Mouse (Mus musculus) cerebellum, postnatal 36 days (tissue): ENCODE results near the gene Alyref2.

ENCODE experiments used
- DNase-seq, 2 experiments: peaks; one replicate each; pipeline ENCODE4 v3.0.0; 2021 to 2022; ENCODE audit warnings: mixed read lengths in 2 of 2

Alyref2 gene

DNA sequence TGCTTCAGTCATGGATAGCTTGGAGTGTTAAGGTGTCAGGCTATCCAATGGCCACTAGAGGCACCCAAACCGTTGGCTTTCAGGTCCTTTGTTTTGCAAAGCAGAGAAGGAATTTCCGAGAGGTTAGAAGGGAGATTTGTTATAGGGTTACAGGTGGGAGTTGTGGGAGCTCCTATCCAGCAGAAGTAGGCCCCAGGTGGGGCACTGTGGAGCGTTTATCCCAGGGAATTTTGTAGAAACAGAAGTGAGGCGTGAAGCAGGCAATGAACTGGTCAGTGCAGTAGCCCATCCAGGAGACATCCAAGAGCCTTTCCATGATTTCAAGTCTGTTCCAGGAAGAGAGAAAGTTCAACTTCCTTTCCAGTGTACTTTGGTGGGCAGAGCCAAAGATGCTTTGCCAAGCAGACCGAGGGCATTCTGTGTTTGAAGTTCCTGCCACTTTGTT lies 1.6 kb upstream of the Alyref2 start:
- peak; percentile 18 to 29 for DNase-seq

DNA sequence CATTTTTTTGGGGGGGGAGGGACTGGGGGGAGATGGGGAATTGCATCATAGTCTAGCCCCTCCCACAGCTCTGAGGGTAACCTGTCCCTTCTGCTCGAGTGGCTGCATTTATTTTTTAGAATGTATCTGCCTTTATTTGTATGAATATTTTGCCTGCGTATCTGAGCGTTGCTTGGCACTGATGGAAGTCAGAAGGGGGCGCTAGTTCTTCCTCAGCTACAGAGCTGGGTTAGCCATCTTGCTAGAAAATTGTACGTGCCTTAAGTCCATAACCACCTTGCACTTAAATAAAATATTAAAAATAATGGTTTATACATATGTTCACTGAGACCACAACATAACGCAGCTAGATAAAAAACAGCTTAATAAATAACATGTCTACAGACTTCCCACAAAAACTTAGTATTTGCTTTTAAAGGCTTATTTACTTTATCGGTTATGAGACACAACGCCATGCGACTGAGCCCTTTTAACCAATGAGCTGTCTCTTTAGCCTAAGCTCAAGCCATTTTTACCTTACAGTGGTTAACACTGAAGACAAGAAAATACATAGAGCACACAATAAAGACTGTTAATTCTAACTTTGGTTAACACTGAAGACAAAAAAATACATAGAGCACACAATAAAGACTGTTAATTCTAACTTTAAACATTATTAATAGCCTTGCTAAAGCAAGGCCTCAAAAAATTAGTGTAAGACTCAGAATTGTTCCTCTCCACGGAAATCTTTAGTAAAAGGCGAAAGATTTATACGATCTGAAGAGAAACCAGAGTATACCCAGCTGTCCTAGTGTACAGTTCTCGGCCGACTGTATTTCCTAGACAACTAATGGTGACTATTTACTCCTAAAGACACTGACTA lies 659 bp upstream of the Alyref2 start:
- DNase-seq = peak; percentile 18 to 31

DNA sequence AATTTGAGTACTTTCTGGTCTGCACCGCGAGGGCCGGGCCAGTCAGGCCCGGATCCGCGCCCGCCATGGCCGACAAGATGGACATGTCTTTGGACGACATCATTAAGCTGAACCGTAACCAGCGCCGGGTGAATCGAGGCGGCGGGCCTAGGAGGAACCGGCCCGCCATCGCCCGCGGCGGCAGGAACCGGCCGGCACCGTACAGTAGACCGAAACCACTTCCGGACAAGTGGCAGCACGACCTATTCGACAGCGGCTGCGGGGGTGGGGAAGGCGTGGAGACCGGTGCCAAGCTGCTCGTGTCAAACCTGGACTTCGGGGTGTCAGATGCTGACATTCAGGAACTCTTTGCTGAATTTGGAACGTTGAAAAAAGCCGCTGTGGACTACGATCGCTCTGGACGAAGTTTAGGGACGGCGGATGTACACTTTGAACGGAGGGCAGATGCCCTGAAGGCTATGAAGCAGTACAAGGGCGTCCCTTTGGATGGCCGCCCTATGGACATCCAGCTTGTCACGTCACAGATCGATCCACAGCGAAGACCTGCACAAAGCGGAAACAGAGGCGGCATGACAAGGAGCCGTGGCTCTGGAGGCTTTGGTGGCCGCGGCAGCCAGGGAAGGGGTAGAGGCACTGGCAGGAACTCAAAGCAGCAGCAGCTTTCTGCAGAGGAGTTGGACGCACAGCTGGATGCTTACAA lies 464 bp downstream of the Alyref2 start:
- DNase-seq = peak in 1 of 2 experiments; percentile 34

DNA sequence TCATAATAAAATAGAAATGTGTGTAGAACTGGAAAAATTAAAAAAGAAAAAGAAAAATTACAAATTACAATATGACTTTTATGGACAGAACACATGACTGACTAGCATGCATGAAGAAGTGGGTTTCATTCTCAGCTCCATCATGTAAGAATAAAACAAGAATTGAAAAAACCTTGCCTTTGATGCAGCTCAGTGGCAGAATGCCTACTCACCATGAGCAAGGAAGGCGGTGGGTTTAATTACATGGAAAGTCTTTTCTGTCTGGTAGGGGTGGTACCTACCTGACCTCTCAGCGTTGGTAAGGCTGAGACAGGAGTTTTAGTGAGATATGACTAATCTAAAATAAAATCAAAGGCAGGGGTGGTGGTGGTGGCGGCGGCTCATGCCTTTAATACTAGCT lies 1.3 kb downstream of the Alyref2 start:
- DNase-seq = no peak

DNA sequence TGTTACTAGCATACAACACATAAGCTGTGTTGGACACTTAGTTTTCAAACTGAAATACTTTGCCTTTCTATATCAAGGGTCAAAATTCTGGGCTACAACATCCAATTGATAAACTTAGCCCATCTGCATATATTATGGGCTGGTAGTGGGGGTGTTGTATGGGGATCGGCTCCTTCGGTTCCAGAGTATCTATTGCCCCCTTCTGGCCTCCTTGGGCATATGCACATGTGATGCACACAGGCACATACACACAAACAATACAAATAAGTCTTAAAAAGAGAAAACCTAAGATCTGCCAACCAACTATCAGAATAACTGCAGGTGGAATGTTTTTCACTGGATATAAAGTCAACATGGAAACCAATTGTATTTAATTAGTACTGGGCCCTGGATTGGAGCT lies 10.0 kb downstream of the Alyref2 start:
- DNase-seq = no peak

DNA sequence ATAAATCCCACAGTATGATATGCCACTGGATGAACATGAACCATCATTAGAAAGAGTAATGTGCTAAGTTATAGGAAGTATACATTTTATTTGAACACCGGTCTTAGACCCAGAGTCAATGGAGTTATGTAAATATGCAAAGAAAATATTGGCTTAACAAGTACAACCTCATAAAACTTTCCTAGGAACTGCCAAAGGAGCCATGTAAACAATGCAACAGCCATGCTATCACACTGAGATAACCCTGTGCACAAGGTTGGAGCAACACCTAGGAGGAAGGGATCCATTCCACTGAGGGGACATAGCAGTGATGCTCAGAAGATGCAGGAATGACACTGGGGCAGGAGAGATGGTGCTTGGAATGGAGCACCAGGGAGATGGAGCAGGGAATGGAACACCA lies 10.5 kb downstream of the Alyref2 start:
- DNase-seq = no peak

DNA sequence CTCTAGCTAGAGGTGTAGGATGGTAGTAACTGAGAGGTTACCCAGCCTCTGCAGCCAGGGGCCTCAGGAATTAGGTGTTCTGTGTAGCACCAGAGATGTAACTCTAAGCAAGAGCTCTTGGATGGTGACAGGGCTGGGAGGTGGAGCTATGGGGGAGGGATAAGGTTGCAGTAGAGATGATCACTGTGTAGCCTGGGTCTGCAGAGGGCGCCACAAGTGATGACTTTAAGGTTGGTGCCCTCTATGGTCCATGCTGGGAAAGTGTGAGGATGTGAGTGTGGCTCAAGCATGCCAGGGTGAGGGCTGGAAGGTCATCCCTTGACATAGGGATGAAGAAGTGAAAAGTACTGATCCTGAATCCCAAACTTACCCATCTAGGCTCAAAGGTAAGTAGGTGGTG lies 11.8 kb downstream of the Alyref2 start:
- DNase-seq = no peak

DNA sequence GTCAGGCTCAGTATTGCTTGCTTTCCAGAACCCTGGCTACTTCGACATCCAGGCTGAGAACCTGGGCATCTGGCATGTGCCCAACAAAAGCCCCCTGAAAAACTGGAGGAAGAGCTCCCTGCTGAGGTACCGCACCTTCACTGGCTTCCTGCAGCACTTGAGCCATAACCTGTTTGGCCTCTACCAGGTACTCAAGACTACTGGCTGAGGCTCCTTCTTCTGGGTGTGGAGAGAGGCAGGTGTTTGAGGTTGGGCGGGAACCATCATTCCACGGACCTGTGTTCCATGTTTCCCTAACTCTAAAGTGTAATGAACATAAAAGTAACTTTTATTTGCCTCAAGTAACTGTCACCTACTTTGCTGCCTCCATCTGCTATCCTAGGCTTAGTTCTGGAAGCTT lies 12.3 kb downstream of the Alyref2 start:
- no peak for DNase-seq

DNA sequence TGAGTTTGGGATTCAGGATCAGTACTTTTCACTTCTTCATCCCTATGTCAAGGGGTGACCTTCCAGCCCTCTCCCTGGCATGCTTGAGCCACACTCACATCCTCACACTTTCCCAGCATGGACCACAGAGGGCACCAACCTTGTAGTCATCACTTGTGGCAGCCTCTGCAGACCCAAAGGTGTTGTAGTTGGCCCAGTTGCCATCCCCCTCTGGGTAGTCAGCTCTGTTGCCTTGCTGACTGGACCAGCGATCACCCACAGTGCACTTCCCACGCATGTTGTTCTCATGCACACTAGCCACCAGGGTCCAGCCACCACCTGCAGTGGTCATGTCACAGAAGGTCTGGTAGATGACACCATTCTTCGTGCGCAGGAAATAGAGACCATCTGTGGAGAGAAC lies 28.1 kb downstream of the Alyref2 start:
- DNase-seq = no peak

DNA sequence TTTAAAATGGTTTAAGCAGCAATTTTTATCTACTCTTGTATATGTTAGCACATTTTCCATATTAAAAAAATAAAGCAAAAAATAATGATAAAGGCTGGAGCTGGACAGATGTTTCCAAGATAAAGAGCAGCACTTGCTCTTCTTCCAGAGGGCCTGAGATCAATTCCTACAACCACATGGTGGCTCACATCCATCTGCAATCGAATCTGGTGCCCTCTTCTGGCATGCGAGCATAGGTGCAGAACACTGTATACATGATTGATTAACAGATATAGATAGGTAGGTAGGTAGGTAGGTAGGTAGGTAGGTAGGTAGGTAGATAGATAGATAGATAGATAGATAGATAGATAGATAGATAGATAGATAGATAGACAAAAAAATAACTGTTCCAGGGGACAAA lies 29.6 kb downstream of the Alyref2 start:
- DNase-seq = no peak

DNA sequence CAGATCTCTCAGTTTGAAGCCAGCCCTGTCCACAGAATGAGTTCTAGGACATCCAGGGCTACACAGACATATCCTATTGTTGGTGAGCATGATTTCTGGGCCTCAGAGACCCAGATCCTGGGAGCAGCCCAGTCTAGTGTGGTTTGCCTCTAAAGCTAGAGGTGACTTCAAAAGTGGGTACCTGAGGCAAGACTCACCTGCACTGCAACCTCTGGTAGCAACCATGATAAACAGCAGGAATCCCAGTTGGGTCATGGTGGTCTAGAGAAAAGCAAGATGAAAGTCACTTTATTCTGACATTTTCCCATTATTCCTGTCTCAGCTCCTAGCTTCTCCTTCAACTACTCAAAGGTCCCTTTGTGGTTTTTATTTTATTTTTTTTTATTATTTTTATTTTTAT lies 31.3 kb downstream of the Alyref2 start:
- no peak for DNase-seq

DNA sequence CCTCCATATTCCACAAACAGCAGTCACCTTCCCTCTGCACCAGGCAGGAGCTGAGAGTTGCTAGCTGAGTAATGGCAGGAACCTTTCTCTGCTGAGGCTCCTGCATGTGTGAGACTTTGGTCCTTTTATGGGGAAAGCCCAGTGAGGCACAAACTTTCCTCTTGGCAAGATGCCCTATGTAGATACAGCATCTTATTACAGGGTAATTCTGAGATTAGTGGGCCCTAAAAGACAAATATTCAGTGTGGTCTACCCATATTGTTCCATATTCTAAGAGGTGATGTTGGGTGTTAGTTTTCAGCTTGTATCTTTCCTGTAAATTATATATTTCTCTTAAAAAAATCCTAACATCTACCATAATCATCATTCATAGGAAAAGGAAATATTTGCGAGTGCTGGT lies 31.9 kb downstream of the Alyref2 start, which contains the start of gene Itln1:
Itln1 (minus strand) TSS at position 101 of the 400 bp plus-strand sequence.
- DNase-seq = no peak

DNA sequence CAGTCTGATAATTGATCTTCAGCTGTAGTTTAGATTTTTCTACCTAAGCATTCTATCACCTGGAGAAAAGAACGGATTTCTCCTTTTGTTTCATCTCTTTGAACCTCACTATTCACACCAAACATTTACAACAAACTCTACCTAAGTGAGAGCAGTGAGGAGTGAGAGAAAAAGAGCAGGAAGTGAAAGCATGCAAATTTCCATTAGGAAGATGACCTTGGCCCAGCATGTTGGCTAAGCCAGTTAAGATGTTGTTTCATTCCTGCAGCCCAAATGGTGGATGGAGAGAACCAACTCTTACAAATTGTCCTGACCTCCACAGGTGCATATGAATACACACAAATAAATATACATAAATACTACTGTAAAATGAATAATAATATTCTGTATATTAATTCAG lies 37.4 kb downstream of the Alyref2 start:
- no peak for DNase-seq

DNA sequence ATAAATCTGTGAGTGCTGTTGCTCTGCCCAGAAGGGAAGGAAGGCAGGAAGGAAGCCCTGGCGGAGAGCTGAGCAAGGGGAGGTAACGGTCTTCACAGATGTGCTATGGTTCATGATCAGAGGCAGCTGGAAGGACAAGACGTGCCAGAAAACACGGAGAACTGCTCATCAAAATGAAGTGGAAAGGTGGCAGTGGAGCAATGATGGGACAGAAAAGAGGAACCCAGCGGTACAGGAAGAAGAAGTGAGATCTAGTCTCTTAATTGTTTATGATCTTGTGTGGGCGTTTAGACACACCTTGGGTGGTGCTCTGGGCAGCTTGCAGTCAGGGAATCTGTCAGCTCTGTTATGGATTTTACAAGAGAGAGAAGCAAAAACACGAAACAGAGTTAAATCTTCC lies 48.0 kb downstream of the Alyref2 start:
- no peak for DNase-seq

DNA sequence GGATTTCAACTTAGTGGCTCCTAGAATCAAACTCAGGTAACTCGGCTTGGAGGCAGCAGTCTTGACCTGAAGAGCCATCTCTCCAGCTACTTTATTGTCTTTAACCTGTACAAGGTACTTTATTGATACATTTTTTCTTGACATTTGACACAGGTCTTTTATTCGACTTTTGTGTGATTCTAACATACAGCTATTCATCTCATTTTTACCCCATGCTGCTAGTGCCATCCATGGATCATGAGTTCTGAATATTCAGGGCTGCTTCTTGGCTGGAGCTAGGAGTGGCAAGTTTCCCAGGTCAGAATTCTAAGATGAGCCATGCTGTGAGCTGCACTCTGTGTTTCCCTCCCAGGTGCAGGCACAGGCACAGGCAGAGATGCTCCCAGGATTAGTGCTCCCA lies 49.0 kb downstream of the Alyref2 start:
- DNase-seq = no peak

DNA sequence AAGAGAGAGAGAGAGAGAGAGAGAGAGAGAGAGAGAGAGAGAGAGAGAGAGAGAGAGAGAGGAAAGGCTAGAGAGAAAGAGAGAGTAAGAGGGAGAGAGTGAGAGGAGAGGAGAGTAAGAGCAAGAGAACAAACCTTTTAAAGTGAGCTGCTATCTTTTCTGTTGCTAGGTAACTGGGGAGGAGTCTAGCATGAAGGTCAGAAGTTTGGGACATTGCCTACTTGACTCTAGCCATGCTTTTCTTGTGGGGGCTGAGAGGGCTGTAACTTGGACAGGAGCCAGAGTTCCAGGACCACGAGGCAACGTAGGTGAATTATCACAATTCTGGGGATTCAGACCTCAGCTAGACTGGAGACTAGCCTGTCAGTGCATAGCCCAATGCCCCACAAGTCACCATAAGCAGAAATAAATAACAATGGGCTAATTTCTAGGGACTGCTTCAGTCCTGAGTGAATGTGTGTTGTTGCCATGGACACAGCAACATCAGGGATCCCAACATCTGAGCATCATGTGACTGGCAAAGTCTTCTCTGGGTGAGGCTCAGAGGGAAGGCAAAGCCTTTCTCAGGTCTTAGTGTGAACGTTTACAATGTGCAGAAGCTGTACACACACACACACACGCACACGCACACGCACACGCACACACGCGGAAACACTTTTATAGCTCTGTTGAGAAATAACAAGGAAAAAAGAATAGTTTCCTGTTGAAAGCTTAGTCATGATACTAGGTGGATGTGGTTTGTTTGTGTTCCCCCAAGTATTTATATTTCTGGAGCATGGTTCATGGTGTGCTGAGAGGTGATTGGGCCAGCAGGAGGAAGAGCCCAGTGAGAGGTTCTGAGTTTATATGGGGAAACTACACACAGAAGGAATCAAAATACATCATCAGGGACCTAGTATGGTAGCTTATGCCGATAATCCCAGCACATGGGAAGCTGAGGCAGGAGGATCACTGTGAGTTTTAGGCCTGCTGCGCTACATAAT lies 50.4 kb downstream of the Alyref2 start:
- no peak for DNase-seq
